Mouse (Mus musculus) liver, postnatal 0 days (tissue): ENCODE results near the gene Bclaf1. TPM values are rescaled to one million over a fixed set of nuclear protein-coding genes. Genes with fewer than 3 reads are reported as not detected.

Experiments
- ATAC-seq: fragments of 200-750 bp; cut with Nextera tagmentation; 2 replicates; pipeline ENCODE4 v1.8.0; 2017; ENCODE audit warnings: mild to moderate bottlenecking, moderate library complexity
- DNase-seq: peaks from one replicate; pipeline ENCODE4 v3.0.0-alpha.2; 2016
- H3K27ac ChIP-seq: fragments of 300-500 bp; sonication (generic); 2 replicates; pipeline ENCODE4 v1.5.1; 2014; ENCODE audit warnings: antibody characterized with exemption, moderate library complexity, mild to moderate bottlenecking, low read depth
- H3K27me3 ChIP-seq: fragments of 300-500 bp; sonication (generic); 2 replicates; pipeline ENCODE4 v1.6.1; 2014; ENCODE audit warnings: low read length, control low read depth, mixed read lengths; ENCODE audit not compliant: insufficient read depth
- H3K36me3 ChIP-seq: fragments of 300-500 bp; sonication (generic); replicated peaks from 2 replicates; pipeline ENCODE4 v1.6.1; 2014; ENCODE audit warnings: mild to moderate bottlenecking, control low read depth, low read length, moderate library complexity, mixed read lengths; ENCODE audit not compliant: insufficient read depth
- H3K4me1 ChIP-seq: fragments of 300-500 bp; sonication (generic); 2 replicates; pipeline ENCODE4 v1.6.1; 2014; ENCODE audit warnings: antibody characterized with exemption, mild to moderate bottlenecking, control low read depth; ENCODE audit not compliant: insufficient read depth
- H3K4me2 ChIP-seq: fragments of 300-500 bp; sonication (generic); 2 replicates; pipeline ENCODE4 v1.6.1; 2014; ENCODE audit warnings: low read depth, mild to moderate bottlenecking, low read length, moderate library complexity, mixed read lengths
- H3K4me3 ChIP-seq: fragments of 300-500 bp; sonication (generic); 2 replicates; pipeline ENCODE4 v1.5.1; 2014; ENCODE audit warnings: low read depth, low read length
- H3K9ac ChIP-seq: fragments of 300-500 bp; sonication (generic); replicated peaks from 2 replicates; pipeline ENCODE4 v1.6.1; 2014; ENCODE audit warnings: mild to moderate bottlenecking, moderate library complexity
- H3K9me3 ChIP-seq: fragments of 300-500 bp; sonication (generic); 2 replicates; pipeline ENCODE4 v1.6.1; 2016; ENCODE audit warnings: mild to moderate bottlenecking, control low read depth, low read length, mixed read lengths
- CTCF ChIP-seq: sonication (generic); IDR thresholded peaks from 2 replicates; pipeline ENCODE4 v1.5.1; 2016; ENCODE audit warnings: antibody characterized with exemption, low read depth
- EP300 ChIP-seq: IDR thresholded peaks from 2 replicates; pipeline ENCODE4 v1.6.1; 2016; ENCODE audit warnings: antibody characterized with exemption, low read depth, mild to moderate bottlenecking
- WGBS: fragments of 180-500 bp; shearing (Covaris S2); extraction: QIAGEN DNeasy Blood & Tissue Kit; methylation state at CpG from one replicate; pipeline ENCODE4 v1.1.7; 2014; ENCODE audit not compliant: insufficient replicate concordance; 5-methylcytosine and 5-hydroxymethylcytosine counted together
- polyA plus RNA-seq: library from polyadenylated mRNA; unstranded; fragments of >200 nt; fragmentation: Nextera tagmentation; extraction: Ambion mirVana; gene quantifications from 2 replicates; pipeline ENCODE4 v1.2.1, GENCODE M21; 2015

Gene Bclaf1
- polyA plus RNA-seq, 1 experiment from 2014 or later = 33.8 TPM

- 66% methylated on average over 1 of the region's 1 CpGs for WGBS
- ATAC-seq = no peak
Observed at GRCm38 (mm10) chr10:20345736-20346135, 33.5 kb downstream of the Bclaf1 start.

DNA sequence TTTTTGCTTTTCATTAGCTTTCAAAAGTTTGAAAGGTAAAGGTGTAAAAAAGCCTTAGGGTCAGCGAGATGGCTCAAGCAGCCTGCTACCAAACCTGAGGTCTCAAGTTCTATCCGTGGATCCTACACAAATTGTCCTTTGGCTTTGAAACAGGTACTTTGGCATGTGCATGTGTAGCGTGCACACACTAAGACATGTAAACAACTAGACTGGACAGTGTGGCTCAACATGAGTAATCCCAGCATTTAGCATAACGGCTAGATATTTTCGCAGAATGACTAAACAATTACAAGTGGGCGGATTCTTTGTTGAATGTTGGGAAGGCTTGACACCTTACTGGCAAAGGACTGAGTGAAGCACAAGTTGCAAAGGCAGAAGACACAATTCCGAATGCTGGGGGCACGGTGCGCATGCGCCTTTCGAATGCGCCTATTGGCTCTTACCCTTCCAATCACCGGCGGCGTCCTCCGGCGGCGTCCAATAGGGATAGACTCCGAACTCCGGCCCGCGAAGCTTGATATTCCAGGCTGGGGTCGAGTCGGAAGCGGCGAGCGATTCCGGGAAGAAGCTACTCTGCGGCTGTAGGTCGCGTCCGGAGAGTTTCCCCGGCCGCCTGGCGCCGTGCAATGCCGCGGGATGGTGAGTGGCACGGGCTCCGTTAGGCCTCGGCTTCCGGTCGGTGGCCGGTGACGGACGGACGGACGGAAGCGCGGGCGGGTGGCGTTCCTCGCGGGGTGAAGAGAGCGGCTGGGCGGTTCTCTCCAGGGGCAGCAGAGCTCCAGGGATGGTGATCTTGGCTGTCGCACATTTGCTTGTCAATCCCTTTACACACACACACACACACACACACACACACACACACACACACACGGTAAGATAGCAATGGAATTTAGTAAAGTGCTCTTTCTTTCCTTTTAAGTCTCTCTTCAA, 35.3 kb downstream of the Bclaf1 start, which contains the start of gene Mtfr2:
Mtfr2 (plus strand) TSS at position 486 of the 930 bp plus-strand sequence.
- Histone ChIP-seq H3K4me3 (peak within 1 kb of the TSS; percentile 72), H3K27me3 (no peaks in the 10 kb centered on the region), H3K4me1 (peaks cover 7% of the 10 kb centered on the region), H3K9ac (peak within 1 kb of the TSS; percentile 66), H3K27ac (peak within 1 kb of the TSS; percentile 84), H3K4me2 (peak within 1 kb of the TSS; percentile 85), H3K36me3 (peaks cover 37% of the 10 kb centered on the region), H3K9me3 (no peaks in the 10 kb centered on the region)
- peak; percentile 95 for ATAC-seq
- 1% methylated on average over 58 of the region's 58 CpGs for WGBS
- TF ChIP-seq EP300 = no peak
- TF ChIP-seq CTCF = no peak
- peak; percentile 95 for DNase-seq

More at GRCm38 (mm10) chr10:20345736-20346135, 33.5 kb downstream of the Bclaf1 start:
- no peaks in the 10 kb centered on the region for H3K9me3 ChIP-seq
- H3K4me2 ChIP-seq = no peak overlapping the region
- peaks cover 7% of the 10 kb centered on the region for H3K4me1 ChIP-seq
- H3K36me3 ChIP-seq = peaks cover 43% of the 10 kb centered on the region
- no peak overlapping the region for H3K9ac ChIP-seq
- no peak overlapping the region for H3K4me3 ChIP-seq
- no peaks in the 10 kb centered on the region for H3K27me3 ChIP-seq
- TF ChIP-seq EP300 (no peak), CTCF (no peak)
- DNase-seq = peak; percentile 55
- no peak overlapping the region for H3K27ac ChIP-seq

DNA sequence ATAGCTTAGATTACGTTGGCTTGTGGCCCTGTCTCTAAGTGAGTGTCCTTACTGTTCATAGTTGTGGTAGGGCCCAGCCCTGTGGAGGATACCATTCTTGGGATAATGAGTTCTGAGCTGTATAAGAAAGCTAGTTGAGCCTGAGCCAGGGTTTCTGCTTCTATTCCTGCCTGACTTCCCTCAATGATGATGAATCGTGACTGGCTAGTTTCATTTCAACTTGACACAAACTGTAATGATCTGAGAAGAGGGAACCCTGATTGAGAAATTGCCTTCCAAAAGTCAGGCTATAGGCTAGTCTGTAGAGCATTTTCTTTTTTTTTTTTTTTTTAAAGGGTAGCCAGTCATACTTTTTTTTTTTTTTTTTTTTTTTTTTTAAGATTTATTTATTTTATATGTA, 36.6 kb downstream of the Bclaf1 start:
- no peak for DNase-seq
- peak overlapping the region; percentile 85 for H3K4me2 ChIP-seq
- ATAC-seq = no peak
- no peaks in the 10 kb centered on the region for H3K27me3 ChIP-seq
- no peaks in the 10 kb centered on the region for H3K9me3 ChIP-seq
- H3K27ac ChIP-seq = 0 out of 2 replicates have a peak overlapping the region, but pooled peaks have one; percentile 0
- H3K4me3 ChIP-seq = peak overlapping the region; percentile 72
- no peak for TF ChIP-seq CTCF
- TF ChIP-seq EP300 = no peak
- peak overlapping the region; percentile 66 for H3K9ac ChIP-seq
- H3K36me3 ChIP-seq = peaks cover 31% of the 10 kb centered on the region
- peaks cover 7% of the 10 kb centered on the region for H3K4me1 ChIP-seq
- WGBS = 44% methylated on average over 2 of the region's 2 CpGs

- no peak overlapping the region for H3K4me2 ChIP-seq
- no peaks in the 10 kb centered on the region for H3K27me3 ChIP-seq
- H3K4me1 ChIP-seq = no peaks in the 10 kb centered on the region
- no peak overlapping the region for H3K9ac ChIP-seq
- 61% methylated on average over 10 of the region's 10 CpGs for WGBS
- H3K36me3 ChIP-seq = peaks cover 10% of the 10 kb centered on the region
- DNase-seq = no peak
- H3K9me3 ChIP-seq = no peaks in the 10 kb centered on the region
- H3K4me3 ChIP-seq = no peak overlapping the region
- H3K27ac ChIP-seq = no peak overlapping the region
- TF ChIP-seq CTCF (peak; percentile 81), EP300 (no peak)
- ATAC-seq = no peak
Observed at GRCm38 (mm10) chr10:20361542-20362449, 49.5 kb downstream of the Bclaf1 start.

GRCm38 (mm10) chr10:20362450-20363118, 50.3 kb downstream of the Bclaf1 start:
- H3K9me3 ChIP-seq = no peaks in the 10 kb centered on the region
- no peaks in the 10 kb centered on the region for H3K4me1 ChIP-seq
- 76% methylated on average over 4 of the region's 4 CpGs for WGBS
- DNase-seq (no peak), ATAC-seq (no peak)
- H3K9ac ChIP-seq = no peak overlapping the region
- no peak overlapping the region for H3K4me3 ChIP-seq
- TF ChIP-seq CTCF (no peak), EP300 (no peak)
- H3K4me2 ChIP-seq = no peak overlapping the region
- H3K36me3 ChIP-seq = peaks cover 8% of the 10 kb centered on the region; the same call in 1 of the 2 replicates
- H3K27ac ChIP-seq = no peak overlapping the region
- no peaks in the 10 kb centered on the region for H3K27me3 ChIP-seq
